Mouse (Mus musculus) C2C12 (cell line): Measurements from ENCODE around the gene Papln. TPM values are rescaled to one million over a fixed set of nuclear protein-coding genes. Genes with fewer than 3 reads are reported as not detected.

Experiments
- H3K27me3 ChIP-seq: one replicate; pipeline ENCODE4 v1.6.1; 2011; ENCODE audit not compliant: control insufficient read depth, insufficient read depth, insufficient read length
- H3K36me3 ChIP-seq: one replicate; pipeline ENCODE4 v1.6.1; 2011; ENCODE audit not compliant: control insufficient read depth, insufficient read depth
- H3K4me3 ChIP-seq: one replicate; pipeline ENCODE4 v1.5.1; 2011; ENCODE audit warnings: mild to moderate bottlenecking, control low read depth; ENCODE audit not compliant: poor library complexity, insufficient read depth, severe bottlenecking
- H3K79me2 ChIP-seq: one replicate; pipeline ENCODE4 v1.6.1; 2011; ENCODE audit not compliant: control insufficient read depth, insufficient read depth
- H3K79me3 ChIP-seq: one replicate; pipeline ENCODE4 v1.6.1; 2011; ENCODE audit warnings: low read depth, control low read depth
- H3ac ChIP-seq: one replicate; pipeline ENCODE3; 2011; ENCODE audit warnings: low read depth; ENCODE audit not compliant: control insufficient read depth, insufficient read length
- CEBPB ChIP-seq: IDR thresholded peaks from one replicate; pipeline ENCODE4 v1.6.1; 2011; ENCODE audit warnings: low read depth, mild to moderate bottlenecking, control low read depth, moderate library complexity
- CTCF ChIP-seq: IDR thresholded peaks from one replicate; pipeline ENCODE4 v1.5.1; 2011; ENCODE audit not compliant: control insufficient read depth, insufficient read depth, insufficient read length
- FOSL1 ChIP-seq: IDR thresholded peaks from one replicate; pipeline ENCODE4 v1.8.0; 2011; ENCODE audit warnings: mild to moderate bottlenecking, low read length; ENCODE audit not compliant: poor library complexity, insufficient read depth, severe bottlenecking
- MAX ChIP-seq: IDR thresholded peaks from one replicate; pipeline ENCODE4 v1.6.1; 2011; ENCODE audit warnings: mild to moderate bottlenecking, control low read depth
- MYOD1 ChIP-seq: IDR thresholded peaks from one replicate; pipeline ENCODE4 v1.6.1; 2011; ENCODE audit warnings: low read depth; ENCODE audit not compliant: control insufficient read depth, insufficient read length
- MYOG ChIP-seq: IDR thresholded peaks from one replicate; pipeline ENCODE4 v1.6.1; 2011; ENCODE audit not compliant: control insufficient read depth, insufficient read length; ENCODE audit errors: extremely low read depth
- USF1 ChIP-seq: IDR thresholded peaks from one replicate; pipeline ENCODE4 v1.6.1; 2011; ENCODE audit warnings: low read depth, mild to moderate bottlenecking, control low read depth, moderate library complexity
- polyA plus RNA-seq: library from polyadenylated mRNA; unstranded; fragments of >200 nt; fragmentation: generic; extraction: Trizol; gene quantifications from one replicate; pipeline ENCODE4 v1.2.1, GENCODE M21; 2012; ENCODE audit warnings: missing spikeins

Papln gene
- polyA plus RNA-seq, 1 experiment, result not detected

- no peaks in the 10 kb centered on the region for H3K27me3 ChIP-seq
- H3K79me3 ChIP-seq, result no peaks in the 10 kb centered on the region
- no peak overlapping the region for H3ac ChIP-seq
- no peak overlapping the region for H3K4me3 ChIP-seq
- no peaks in the 10 kb centered on the region for H3K79me2 ChIP-seq
- TF ChIP-seq MYOG (no peak), USF1 (peak; percentile 66), FOSL1 (no peak)
- H3K36me3 ChIP-seq, result no peaks in the 10 kb centered on the region
Measured at GRCm38 (mm10) chr12:83741722-83742121, 21.7 kb upstream of the Papln start.

DNA sequence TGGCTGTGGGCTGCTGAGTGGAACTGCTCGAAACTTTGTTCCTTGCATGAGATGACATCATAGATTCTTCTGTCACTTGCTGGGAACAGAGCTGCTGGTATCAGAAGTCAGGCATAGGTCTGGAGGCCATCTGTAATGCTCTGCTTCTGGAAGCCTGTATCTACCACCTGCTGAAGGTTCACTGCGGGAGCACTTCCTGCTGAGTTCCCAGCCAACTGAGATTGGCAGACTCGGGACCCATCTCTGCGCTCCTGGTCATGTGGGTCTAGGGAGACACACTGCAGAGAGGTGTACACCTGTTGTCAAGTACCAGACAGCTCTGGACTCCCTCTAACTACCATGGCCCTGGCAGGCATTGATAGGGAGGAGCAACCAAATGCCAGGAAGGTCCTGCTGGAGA lies 20.6 kb upstream of the Papln start:
- Histone ChIP-seq H3K79me3 (no peaks in the 10 kb centered on the region), H3K4me3 (no peak overlapping the region), H3K36me3 (no peaks in the 10 kb centered on the region), H3K27me3 (no peaks in the 10 kb centered on the region), H3ac (no peak overlapping the region), H3K79me2 (no peaks in the 10 kb centered on the region)
- TF ChIP-seq CTCF (no peak), MYOG (no peak), USF1 (no peak), MYOD1 (no peak), FOSL1 (no peak), MAX (no peak), CEBPB (no peak)

- no peak for TF ChIP-seq MAX
- no peak for TF ChIP-seq CEBPB
- no peak for TF ChIP-seq USF1
- no peak for TF ChIP-seq CTCF
- no peak for TF ChIP-seq MYOG
- no peak for TF ChIP-seq MYOD1
- TF ChIP-seq FOSL1, result no peak
- Histone ChIP-seq H3ac (no peak overlapping the region), H3K27me3 (no peaks in the 10 kb centered on the region), H3K36me3 (no peaks in the 10 kb centered on the region), H3K79me2 (no peaks in the 10 kb centered on the region), H3K79me3 (no peaks in the 10 kb centered on the region), H3K4me3 (no peak overlapping the region)
Measured at GRCm38 (mm10) chr12:83743712-83744111, 19.7 kb upstream of the Papln start.

- H3K79me2 ChIP-seq, result no peaks in the 10 kb centered on the region
- H3K36me3 ChIP-seq, result no peaks in the 10 kb centered on the region
- no peaks in the 10 kb centered on the region for H3K79me3 ChIP-seq
- no peak for TF ChIP-seq FOSL1
- TF ChIP-seq MYOG, result no peak
- no peak for TF ChIP-seq CEBPB
- no peak for TF ChIP-seq MYOD1
- H3ac ChIP-seq, result no peak overlapping the region
- H3K27me3 ChIP-seq, result no peaks in the 10 kb centered on the region
- no peak overlapping the region for H3K4me3 ChIP-seq
Measured at GRCm38 (mm10) chr12:83749186-83749585, 14.2 kb upstream of the Papln start.

DNA sequence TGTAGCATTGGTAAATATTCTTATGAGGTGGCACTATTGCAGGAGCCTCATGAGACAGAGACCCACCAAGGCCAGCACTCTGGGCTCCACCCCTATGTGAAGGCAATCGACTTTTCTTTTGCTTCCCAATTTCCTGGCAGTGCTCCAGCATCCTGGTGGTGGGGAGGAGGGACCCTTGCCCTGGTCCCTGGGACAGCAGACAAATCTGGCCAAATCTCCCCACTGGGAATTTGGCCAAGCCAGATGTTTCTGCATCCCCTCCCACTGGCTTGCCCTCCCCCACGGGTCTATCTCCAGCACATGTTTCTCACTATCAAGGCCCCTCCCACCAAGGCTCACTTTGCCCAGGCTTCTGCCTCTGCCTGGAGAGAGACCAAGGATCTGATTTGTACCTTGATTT lies 10.9 kb upstream of the Papln start:
- H3K79me2 ChIP-seq, result no peaks in the 10 kb centered on the region
- no peaks in the 10 kb centered on the region for H3K79me3 ChIP-seq
- H3K4me3 ChIP-seq, result no peak overlapping the region
- no peaks in the 10 kb centered on the region for H3K36me3 ChIP-seq
- TF ChIP-seq CTCF (no peak), CEBPB (no peak), MAX (no peak), MYOD1 (no peak), MYOG (no peak), FOSL1 (no peak), USF1 (no peak)
- H3ac ChIP-seq, result no peak overlapping the region
- H3K27me3 ChIP-seq, result no peaks in the 10 kb centered on the region

- Histone ChIP-seq H3K4me3 (no peak overlapping the region), H3K79me3 (no peaks in the 10 kb centered on the region), H3K27me3 (no peaks in the 10 kb centered on the region), H3K79me2 (no peaks in the 10 kb centered on the region), H3K36me3 (no peaks in the 10 kb centered on the region), H3ac (no peak overlapping the region)
- TF ChIP-seq FOSL1 (no peak), CTCF (no peak), USF1 (no peak), MYOD1 (no peak), MAX (no peak), CEBPB (no peak), MYOG (no peak)
Measured at GRCm38 (mm10) chr12:83758735-83759134, 4.7 kb upstream of the Papln start.
